Mouse (Mus musculus): ENCODE data around the gene Muc2. TPM values are rescaled to one million over a fixed set of nuclear protein-coding genes. Genes with fewer than 3 reads are reported as not detected.

Gene Muc2
- polyA plus RNA-seq, 1 experiment from 2014 or later: 9.4 TPM

- Histone ChIP-seq H3K4me2 (replicated peaks) (no peak overlapping the region), H3K36me3 (no peaks in the 10 kb centered on the region), H3K4me3 (replicated peaks) (no peak overlapping the region), H3K4me1 (replicated peaks) (peaks cover 14% of the 10 kb centered on the region), H3K9ac (no peak overlapping the region), H3K9me3 (no peaks in the 10 kb centered on the region), H3K27ac (no peak overlapping the region), H3K27me3 (replicated peaks) (no peaks in the 10 kb centered on the region)
- ATAC-seq: 0 out of 2 replicates have a peak, but pooled peaks have one; percentile 32
- WGBS: 48% methylated on average over 1 of the region's 1 CpGs
Measured at GRCm38 (mm10) chr7:141772058-141772557, 82.0 kb downstream of the Muc2 start.

GRCm38 (mm10) chr7:141774855-141775254 is 84.7 kb downstream of the Muc2 start:
- Histone ChIP-seq H3K9me3 (no peaks in the 10 kb centered on the region), H3K4me2 (replicated peaks) (no peak overlapping the region), H3K4me3 (replicated peaks) (no peak overlapping the region), H3K4me1 (replicated peaks) (peaks cover 14% of the 10 kb centered on the region), H3K27me3 (replicated peaks) (no peaks in the 10 kb centered on the region), H3K9ac (no peak overlapping the region), H3K36me3 (no peaks in the 10 kb centered on the region), H3K27ac (no peak overlapping the region)
- 85% methylated on average over 2 of the region's 2 CpGs for WGBS
- ATAC-seq: no peak

GRCm38 (mm10) chr7:141776199-141776598 is 86.1 kb downstream of the Muc2 start:
- ATAC-seq: no peak
- Histone ChIP-seq H3K4me1 (replicated peaks) (peaks cover 13% of the 10 kb centered on the region), H3K9ac (no peak overlapping the region), H3K27ac (no peak overlapping the region), H3K4me2 (replicated peaks) (no peak overlapping the region), H3K36me3 (no peaks in the 10 kb centered on the region), H3K27me3 (replicated peaks) (no peaks in the 10 kb centered on the region), H3K9me3 (no peaks in the 10 kb centered on the region), H3K4me3 (replicated peaks) (no peak overlapping the region)
- 88% methylated on average over 5 of the region's 5 CpGs for WGBS

GRCm38 (mm10) chr7:141788677-141789452 is 98.7 kb downstream of the Muc2 start, which contains the start of gene Muc5ac:
Gene Muc5ac (plus strand): TSS chr7:141788972.
- Histone ChIP-seq H3K4me1 (replicated peaks) (no peaks in the 10 kb centered on the region), H3K4me2 (replicated peaks) (no peak within 1 kb of the TSS), H3K9me3 (no peaks in the 10 kb centered on the region), H3K36me3 (no peaks in the 10 kb centered on the region), H3K27me3 (replicated peaks) (no peaks in the 10 kb centered on the region), H3K4me3 (replicated peaks) (no peak within 1 kb of the TSS), H3K9ac (no peak within 1 kb of the TSS), H3K27ac (no peak within 1 kb of the TSS)
- 79% methylated on average over 6 of the region's 6 CpGs for WGBS
- ATAC-seq: no peak

- Histone ChIP-seq H3K4me3 (replicated peaks) (no peak overlapping the region), H3K9ac (no peak overlapping the region), H3K9me3 (0 out of 2 replicates have a peak, but pooled peaks cover 7% of the 10 kb centered on the region), H3K4me2 (replicated peaks) (no peak overlapping the region), H3K27ac (no peak overlapping the region), H3K36me3 (no peaks in the 10 kb centered on the region), H3K4me1 (replicated peaks) (no peaks in the 10 kb centered on the region), H3K27me3 (replicated peaks) (no peaks in the 10 kb centered on the region)
- WGBS: 97% methylated on average over 1 of the region's 1 CpGs
- ATAC-seq: no peak
Measured at GRCm38 (mm10) chr7:141794251-141794650, 104.1 kb downstream of the Muc2 start.

GRCm38 (mm10) chr7:141803206-141803605 is 113.1 kb downstream of the Muc2 start:
- Histone ChIP-seq H3K9ac (no peak overlapping the region), H3K9me3 (no peaks in the 10 kb centered on the region), H3K36me3 (no peaks in the 10 kb centered on the region), H3K4me1 (replicated peaks) (no peaks in the 10 kb centered on the region), H3K27ac (no peak overlapping the region), H3K4me2 (replicated peaks) (no peak overlapping the region), H3K4me3 (replicated peaks) (no peak overlapping the region), H3K27me3 (replicated peaks) (no peaks in the 10 kb centered on the region)
- no peak for ATAC-seq
- 88% methylated on average over 7 of the region's 7 CpGs for WGBS

Other genes starting within 250 kb of the Muc2 start
- 7.6 and 9.6 TPM in 2 replicates for gene Pidd1, start 246.3 kb upstream of the Muc2 start, polyA plus RNA-seq (2015; fragmentation: Nextera tagmentation; extraction: Ambion mirVana)
- gene Rplp2, start 243.0 kb upstream of the Muc2 start, polyA plus RNA-seq (2015; fragmentation: Nextera tagmentation; extraction: Ambion mirVana): 1,378 and 1,526 TPM in 2 replicates
- gene Pnpla2, start 235.1 kb upstream of the Muc2 start, polyA plus RNA-seq (2015; fragmentation: Nextera tagmentation; extraction: Ambion mirVana): 35.1 and 38.1 TPM in 2 replicates
- gene Cracr2b, start 229.2 kb upstream of the Muc2 start, polyA plus RNA-seq (2015; fragmentation: Nextera tagmentation; extraction: Ambion mirVana): 16.5 and 22.0 TPM in 2 replicates
- gene Cd151, start 222.9 kb upstream of the Muc2 start, polyA plus RNA-seq (2015; fragmentation: Nextera tagmentation; extraction: Ambion mirVana): 21.5 and 25.5 TPM in 2 replicates
- gene Polr2l, start 215.2 kb upstream of the Muc2 start, polyA plus RNA-seq (2015; fragmentation: Nextera tagmentation; extraction: Ambion mirVana): 57.9 and 61.9 TPM in 2 replicates
- gene Tspan4, start 215.1 kb upstream of the Muc2 start, polyA plus RNA-seq (2015; fragmentation: Nextera tagmentation; extraction: Ambion mirVana): 60.7 and 67.8 TPM in 2 replicates
- 52.6 and 62.3 TPM in 2 replicates for gene Chid1, start 150.5 kb upstream of the Muc2 start, polyA plus RNA-seq (2015; fragmentation: Nextera tagmentation; extraction: Ambion mirVana)
- gene Ap2a2, start 128.2 kb upstream of the Muc2 start, polyA plus RNA-seq (2015; fragmentation: Nextera tagmentation; extraction: Ambion mirVana): 79.1 and 84.1 TPM in 2 replicates
- gene Muc6, start 35.0 kb upstream of the Muc2 start, polyA plus RNA-seq (2015; fragmentation: Nextera tagmentation; extraction: Ambion mirVana): 0.21 and 0.24 TPM in 2 replicates
- gene Muc5ac, start 98.6 kb downstream of the Muc2 start, polyA plus RNA-seq (2015; fragmentation: Nextera tagmentation; extraction: Ambion mirVana): 0.03 TPM in 1 of 2 replicates, not detected in the other
- gene Muc5b, start 148.7 kb downstream of the Muc2 start, polyA plus RNA-seq (2015; fragmentation: Nextera tagmentation; extraction: Ambion mirVana): 0.01 and 0.03 TPM in 2 replicates
- gene Tollip, start 228.2 kb downstream of the Muc2 start, polyA plus RNA-seq (2015; fragmentation: Nextera tagmentation; extraction: Ambion mirVana): 43.9 and 46.2 TPM in 2 replicates

All from intestine, embryonic 15.5 days (tissue).